Mouse (Mus musculus) heart, embryonic 16.5 days (tissue): Measurements from ENCODE around the gene Plxna1. TPM values are rescaled to one million over a fixed set of nuclear protein-coding genes. Genes with fewer than 3 reads are reported as not detected.

Source experiments
- ATAC-seq: fragments of 200-750 bp; cut with Nextera tagmentation; replicated peaks from 2 replicates; pipeline ENCODE4 v1.8.0; 2017; ENCODE audit warnings: moderate number of reproducible peaks; ENCODE audit not compliant: insufficient read depth, low FRiP score; ENCODE audit errors: extremely low read depth
- H3K27ac ChIP-seq: fragments of 300-500 bp; sonication (generic); 2 replicates; pipeline ENCODE4 v1.5.1; 2014; ENCODE audit warnings: mild to moderate bottlenecking, low read length, control low read depth, moderate library complexity
- H3K27me3 ChIP-seq: fragments of 300-500 bp; sonication (generic); 2 replicates; pipeline ENCODE4 v1.6.1; 2014; ENCODE audit warnings: low read length, mixed read lengths; ENCODE audit not compliant: control insufficient read depth, insufficient read depth
- H3K36me3 ChIP-seq: fragments of 300-500 bp; sonication (generic); 2 replicates; pipeline ENCODE4 v1.6.1; 2014; ENCODE audit not compliant: control insufficient read depth, insufficient read depth
- H3K4me1 ChIP-seq: fragments of 300-500 bp; sonication (generic); 2 replicates; pipeline ENCODE4 v1.6.1; 2014; ENCODE audit warnings: low read length, mixed read lengths; ENCODE audit not compliant: control insufficient read depth, insufficient read depth
- H3K4me2 ChIP-seq: fragments of 300-500 bp; sonication (generic); 2 replicates; pipeline ENCODE4 v1.6.1; 2014; ENCODE audit warnings: low read depth, mild to moderate bottlenecking, control low read depth, low read length
- H3K4me3 ChIP-seq: fragments of 300-500 bp; sonication (generic); 2 replicates; pipeline ENCODE4 v1.5.1; 2014; ENCODE audit warnings: mild to moderate bottlenecking, control low read depth, low read length
- H3K9ac ChIP-seq: fragments of 300-500 bp; sonication (generic); 2 replicates; pipeline ENCODE4 v1.6.1; 2014; ENCODE audit warnings: low read length, control low read depth
- H3K9me3 ChIP-seq: fragments of 300-500 bp; sonication (generic); replicated peaks from 2 replicates; pipeline ENCODE4 v1.6.1; 2016; ENCODE audit warnings: low read length; ENCODE audit not compliant: control insufficient read depth
- WGBS: fragments of 180-500 bp; shearing (Covaris S2); extraction: QIAGEN DNeasy Blood & Tissue Kit; methylation state at CpG from one replicate; pipeline ENCODE4 v1.1.7; 2014; 5-methylcytosine and 5-hydroxymethylcytosine counted together
- polyA plus RNA-seq: library from polyadenylated mRNA; unstranded; fragments of >200 nt; fragmentation: Nextera tagmentation; extraction: Ambion mirVana; gene quantifications from 2 replicates; pipeline ENCODE4 v1.2.1, GENCODE M21; 2015

Gene Plxna1
- polyA plus RNA-seq, 1 experiment from 2014 or later = 7.5 TPM

- ATAC-seq = no peak
- H3K4me1 ChIP-seq = no peaks in the 10 kb centered on the region
- H3K9me3 ChIP-seq = peaks cover 4% of the 10 kb centered on the region
- no peak overlapping the region for H3K9ac ChIP-seq
- no peak overlapping the region for H3K27ac ChIP-seq
- H3K4me2 ChIP-seq = no peak overlapping the region
- no peaks in the 10 kb centered on the region for H3K36me3 ChIP-seq
- no peaks in the 10 kb centered on the region for H3K27me3 ChIP-seq
- no peak overlapping the region for H3K4me3 ChIP-seq
Observed at GRCm38 (mm10) chr6:89285116-89285515, 77.3 kb downstream of the Plxna1 start.

GRCm38 (mm10) chr6:89283095-89283494 is 79.3 kb downstream of the Plxna1 start:
- no peaks in the 10 kb centered on the region for H3K4me1 ChIP-seq
- no peak overlapping the region for H3K9ac ChIP-seq
- no peaks in the 10 kb centered on the region for H3K36me3 ChIP-seq
- no peak overlapping the region for H3K4me3 ChIP-seq
- H3K27ac ChIP-seq = no peak overlapping the region
- no peaks in the 10 kb centered on the region for H3K27me3 ChIP-seq
- WGBS = 97% methylated on average over 4 of the region's 4 CpGs
- peaks cover 4% of the 10 kb centered on the region for H3K9me3 ChIP-seq
- ATAC-seq = no peak
- H3K4me2 ChIP-seq = no peak overlapping the region

GRCm38 (mm10) chr6:89282626-89283025 is 79.8 kb downstream of the Plxna1 start:
- Histone ChIP-seq H3K27me3 (no peaks in the 10 kb centered on the region), H3K4me2 (no peak overlapping the region), H3K9ac (no peak overlapping the region), H3K27ac (no peak overlapping the region), H3K4me1 (no peaks in the 10 kb centered on the region), H3K36me3 (no peaks in the 10 kb centered on the region), H3K4me3 (no peak overlapping the region), H3K9me3 (peaks cover 4% of the 10 kb centered on the region)
- WGBS = 59% methylated on average over 5 of the region's 5 CpGs
- no peak for ATAC-seq

GRCm38 (mm10) chr6:89281492-89282332 is 80.7 kb downstream of the Plxna1 start:
- H3K27ac ChIP-seq = no peak overlapping the region
- H3K27me3 ChIP-seq = no peaks in the 10 kb centered on the region
- H3K9ac ChIP-seq = no peak overlapping the region
- H3K36me3 ChIP-seq = no peaks in the 10 kb centered on the region
- WGBS = 37% methylated on average over 16 of the region's 16 CpGs
- peaks cover 4% of the 10 kb centered on the region for H3K9me3 ChIP-seq
- ATAC-seq = no peak
- H3K4me1 ChIP-seq = no peaks in the 10 kb centered on the region
- no peak overlapping the region for H3K4me2 ChIP-seq
- H3K4me3 ChIP-seq = no peak overlapping the region

- no peak overlapping the region for H3K27ac ChIP-seq
- 67% methylated on average over 4 of the region's 4 CpGs for WGBS
- H3K9ac ChIP-seq = no peak overlapping the region
- no peaks in the 10 kb centered on the region for H3K27me3 ChIP-seq
- H3K36me3 ChIP-seq = no peaks in the 10 kb centered on the region
- no peaks in the 10 kb centered on the region for H3K4me1 ChIP-seq
- no peak overlapping the region for H3K4me3 ChIP-seq
- H3K4me2 ChIP-seq = no peak overlapping the region
- no peak for ATAC-seq
- H3K9me3 ChIP-seq = peaks cover 4% of the 10 kb centered on the region
Observed at GRCm38 (mm10) chr6:89280555-89280954, 81.9 kb downstream of the Plxna1 start.

- no peak overlapping the region for H3K4me2 ChIP-seq
- no peaks in the 10 kb centered on the region for H3K4me1 ChIP-seq
- no peak overlapping the region for H3K4me3 ChIP-seq
- H3K9me3 ChIP-seq = 0 out of 2 replicates have a peak, but pooled peaks cover 4% of the 10 kb centered on the region
- no peaks in the 10 kb centered on the region for H3K36me3 ChIP-seq
- whole genome bisulfite sequencing = 54% methylated on average over 10 of the region's 10 CpGs
- H3K9ac ChIP-seq = no peak overlapping the region
- peak; percentile 55; the same call in 1 of the 2 replicates for ATAC-seq
- H3K27me3 ChIP-seq = no peaks in the 10 kb centered on the region
- H3K27ac ChIP-seq = no peak overlapping the region
Observed at GRCm38 (mm10) chr6:89271731-89272475, 90.5 kb downstream of the Plxna1 start.

- no peak overlapping the region for H3K4me2 ChIP-seq
- H3K27ac ChIP-seq = no peak overlapping the region
- no peaks in the 10 kb centered on the region for H3K27me3 ChIP-seq
- H3K4me3 ChIP-seq = no peak overlapping the region
- H3K36me3 ChIP-seq = no peaks in the 10 kb centered on the region
- 0 out of 2 replicates have a peak, but pooled peaks cover 4% of the 10 kb centered on the region for H3K9me3 ChIP-seq
- H3K9ac ChIP-seq = no peak overlapping the region
- 69% methylated on average over 5 of the region's 5 CpGs for WGBS
- ATAC-seq = no peak
- no peaks in the 10 kb centered on the region for H3K4me1 ChIP-seq
Observed at GRCm38 (mm10) chr6:89267181-89267580, 95.2 kb downstream of the Plxna1 start.
